Mouse (Mus musculus): Measurements from ENCODE around the gene Trim54. TPM values are rescaled to one million over a fixed set of nuclear protein-coding genes. Genes with fewer than 3 reads are reported as not detected.

Trim54 gene
- polyA plus RNA-seq, 1 experiment from 2014 or later, result 0.65 TPM

GRCm38 (mm10) chr5:31094100-31094798, 22.3 kb upstream of the Trim54 start:
- H3K4me3 ChIP-seq (ENCODE audit: low read depth, low read length), result peak overlapping the region; percentile 5; the same call in 1 of the 2 replicates
- H3K4me1 ChIP-seq (ENCODE audit: control insufficient read depth, insufficient read depth, low read length), result peaks cover 10% of the 10 kb centered on the region
- no peak overlapping the region for H3K27ac ChIP-seq (replicated peaks; ENCODE audit: low read depth, low read length)
- H3K27me3 ChIP-seq (ENCODE audit: control insufficient read depth, insufficient read depth, low read length), result peaks cover 80% of the 10 kb centered on the region
- no peak for ATAC-seq (ENCODE audit: insufficient number of reproducible peaks, low FRiP score, low TSS enrichment, low read depth)
- WGBS, result 2% methylated on average over 29 of the region's 29 CpGs
- DNase-seq (ENCODE audit: low spot score), result peak; percentile 65
- H3K36me3 ChIP-seq (ENCODE audit: control insufficient read depth, insufficient read depth, low read length), result no peaks in the 10 kb centered on the region
- H3K9me3 ChIP-seq (ENCODE audit: control insufficient read depth, low read length), result no peaks in the 10 kb centered on the region
- no peak overlapping the region for H3K9ac ChIP-seq (ENCODE audit: low read length)
- 0 out of 2 replicates have a peak overlapping the region, but pooled peaks have one; percentile 13 for H3K4me2 ChIP-seq (ENCODE audit: low read depth, severe bottlenecking)

- WGBS, result under 1% methylated on average over 59 of the region's 59 CpGs
- no peak overlapping the region for H3K27ac ChIP-seq (replicated peaks; ENCODE audit: low read depth, low read length)
- peak overlapping the region; percentile 33 for H3K4me2 ChIP-seq (ENCODE audit: low read depth, severe bottlenecking)
- peak overlapping the region; percentile 5; the same call in 1 of the 2 replicates for H3K4me3 ChIP-seq (ENCODE audit: low read depth, low read length)
- DNase-seq (ENCODE audit: low spot score) (peak; percentile 49), ATAC-seq (ENCODE audit: insufficient number of reproducible peaks, low FRiP score, low TSS enrichment, low read depth) (no peak)
- no peaks in the 10 kb centered on the region for H3K9me3 ChIP-seq (ENCODE audit: control insufficient read depth, low read length)
- H3K27me3 ChIP-seq (ENCODE audit: control insufficient read depth, insufficient read depth, low read length), result peaks cover 74% of the 10 kb centered on the region
- H3K4me1 ChIP-seq (ENCODE audit: control insufficient read depth, insufficient read depth, low read length), result peaks cover 10% of the 10 kb centered on the region
- H3K9ac ChIP-seq (ENCODE audit: low read length), result no peak overlapping the region
- no peaks in the 10 kb centered on the region for H3K36me3 ChIP-seq (ENCODE audit: control insufficient read depth, insufficient read depth, low read length)
Observed at GRCm38 (mm10) chr5:31094799-31095691, 21.5 kb upstream of the Trim54 start.

- Histone ChIP-seq H3K4me2 (ENCODE audit: low read depth, severe bottlenecking) (no peak overlapping the region), H3K9ac (ENCODE audit: low read length) (no peak overlapping the region), H3K36me3 (ENCODE audit: control insufficient read depth, insufficient read depth, low read length) (no peaks in the 10 kb centered on the region), H3K9me3 (ENCODE audit: control insufficient read depth, low read length) (no peaks in the 10 kb centered on the region), H3K4me1 (ENCODE audit: control insufficient read depth, insufficient read depth, low read length) (peaks cover 10% of the 10 kb centered on the region), H3K27ac (replicated peaks; ENCODE audit: low read depth, low read length) (no peak overlapping the region), H3K27me3 (ENCODE audit: control insufficient read depth, insufficient read depth, low read length) (peaks cover 65% of the 10 kb centered on the region), H3K4me3 (ENCODE audit: low read depth, low read length) (no peak overlapping the region)
- WGBS, result 27% methylated on average over 11 of the region's 11 CpGs
- DNase-seq (ENCODE audit: low spot score), result no peak
- ATAC-seq (ENCODE audit: insufficient number of reproducible peaks, low FRiP score, low TSS enrichment, low read depth), result no peak
Observed at GRCm38 (mm10) chr5:31095711-31096480, 20.6 kb upstream of the Trim54 start.

- no peaks in the 10 kb centered on the region for H3K4me1 ChIP-seq (ENCODE audit: control insufficient read depth, insufficient read depth, low read length)
- H3K9me3 ChIP-seq (ENCODE audit: control insufficient read depth, low read length), result no peaks in the 10 kb centered on the region
- 86% methylated on average over 9 of the region's 9 CpGs for WGBS
- H3K27ac ChIP-seq (replicated peaks; ENCODE audit: low read depth, low read length), result no peak within 1 kb of the TSS
- ATAC-seq (ENCODE audit: insufficient number of reproducible peaks, low FRiP score, low TSS enrichment, low read depth) (no peak), DNase-seq (ENCODE audit: low spot score) (no peak)
- H3K4me3 ChIP-seq (ENCODE audit: low read depth, low read length), result no peak within 1 kb of the TSS
- no peak within 1 kb of the TSS for H3K9ac ChIP-seq (ENCODE audit: low read length)
- H3K36me3 ChIP-seq (ENCODE audit: control insufficient read depth, insufficient read depth, low read length), result no peaks in the 10 kb centered on the region
- no peaks in the 10 kb centered on the region for H3K27me3 ChIP-seq (ENCODE audit: control insufficient read depth, insufficient read depth, low read length)
- H3K4me2 ChIP-seq (ENCODE audit: low read depth, severe bottlenecking), result no peak within 1 kb of the TSS
Observed at GRCm38 (mm10) chr5:31105814-31106335, 10.6 kb upstream of the Trim54 start, which contains the start of gene Dnajc5g. Gene Dnajc5g (plus strand): TSS chr5:31106285.

- H3K27ac ChIP-seq (replicated peaks; ENCODE audit: low read depth, low read length), result no peak within 1 kb of the TSS
- WGBS, result 92% methylated on average over 18 of the region's 18 CpGs
- no peak within 1 kb of the TSS for H3K4me2 ChIP-seq (ENCODE audit: low read depth, severe bottlenecking)
- no peak for DNase-seq (ENCODE audit: low spot score)
- H3K9me3 ChIP-seq (ENCODE audit: control insufficient read depth, low read length), result no peaks in the 10 kb centered on the region
- no peak within 1 kb of the TSS for H3K9ac ChIP-seq (ENCODE audit: low read length)
- no peak for ATAC-seq (ENCODE audit: insufficient number of reproducible peaks, low FRiP score, low TSS enrichment, low read depth)
- no peaks in the 10 kb centered on the region for H3K4me1 ChIP-seq (ENCODE audit: control insufficient read depth, insufficient read depth, low read length)
- H3K36me3 ChIP-seq (ENCODE audit: control insufficient read depth, insufficient read depth, low read length), result no peaks in the 10 kb centered on the region
- H3K27me3 ChIP-seq (ENCODE audit: control insufficient read depth, insufficient read depth, low read length), result no peaks in the 10 kb centered on the region
- no peak within 1 kb of the TSS for H3K4me3 ChIP-seq (ENCODE audit: low read depth, low read length)
Observed at GRCm38 (mm10) chr5:31108000-31108490, 8.5 kb upstream of the Trim54 start, which contains the start of gene Slc30a3. Gene Slc30a3 (minus strand): TSS chr5:31108237.

GRCm38 (mm10) chr5:31110781-31111180, 5.7 kb upstream of the Trim54 start:
- no peaks in the 10 kb centered on the region for H3K27me3 ChIP-seq (ENCODE audit: control insufficient read depth, insufficient read depth, low read length)
- no peak overlapping the region for H3K9ac ChIP-seq (ENCODE audit: low read length)
- DNase-seq (ENCODE audit: low spot score), result no peak
- no peak overlapping the region for H3K4me2 ChIP-seq (ENCODE audit: low read depth, severe bottlenecking)
- no peaks in the 10 kb centered on the region for H3K4me1 ChIP-seq (ENCODE audit: control insufficient read depth, insufficient read depth, low read length)
- no peaks in the 10 kb centered on the region for H3K36me3 ChIP-seq (ENCODE audit: control insufficient read depth, insufficient read depth, low read length)
- no peaks in the 10 kb centered on the region for H3K9me3 ChIP-seq (ENCODE audit: control insufficient read depth, low read length)
- 31% methylated on average over 7 of the region's 7 CpGs for WGBS
- H3K4me3 ChIP-seq (ENCODE audit: low read depth, low read length), result no peak overlapping the region
- ATAC-seq (ENCODE audit: insufficient number of reproducible peaks, low FRiP score, low TSS enrichment, low read depth), result no peak
- no peak overlapping the region for H3K27ac ChIP-seq (replicated peaks; ENCODE audit: low read depth, low read length)

GRCm38 (mm10) chr5:31116912-31117311, 400 bp downstream of the Trim54 start:
- no peak for ATAC-seq (ENCODE audit: insufficient number of reproducible peaks, low FRiP score, low TSS enrichment, low read depth)
- Histone ChIP-seq H3K36me3 (ENCODE audit: control insufficient read depth, insufficient read depth, low read length) (no peaks in the 10 kb centered on the region), H3K27me3 (ENCODE audit: control insufficient read depth, insufficient read depth, low read length) (no peaks in the 10 kb centered on the region), H3K4me3 (ENCODE audit: low read depth, low read length) (no peak overlapping the region), H3K9me3 (ENCODE audit: control insufficient read depth, low read length) (no peaks in the 10 kb centered on the region), H3K4me2 (ENCODE audit: low read depth, severe bottlenecking) (no peak overlapping the region), H3K9ac (ENCODE audit: low read length) (no peak overlapping the region), H3K4me1 (ENCODE audit: control insufficient read depth, insufficient read depth, low read length) (no peaks in the 10 kb centered on the region), H3K27ac (replicated peaks; ENCODE audit: low read depth, low read length) (no peak overlapping the region)
- 19% methylated on average over 10 of the region's 10 CpGs for WGBS
- no peak for DNase-seq (ENCODE audit: low spot score)
